Mouse (Mus musculus): ENCODE measurements around the gene Rnf220. TPM values are rescaled to one million over a fixed set of nuclear protein-coding genes. Genes with fewer than 3 reads are reported as not detected.

Rnf220 gene
- total and polyA plus RNA-seq, 2 experiments, result 13.3 to 31.0 TPM

DNA sequence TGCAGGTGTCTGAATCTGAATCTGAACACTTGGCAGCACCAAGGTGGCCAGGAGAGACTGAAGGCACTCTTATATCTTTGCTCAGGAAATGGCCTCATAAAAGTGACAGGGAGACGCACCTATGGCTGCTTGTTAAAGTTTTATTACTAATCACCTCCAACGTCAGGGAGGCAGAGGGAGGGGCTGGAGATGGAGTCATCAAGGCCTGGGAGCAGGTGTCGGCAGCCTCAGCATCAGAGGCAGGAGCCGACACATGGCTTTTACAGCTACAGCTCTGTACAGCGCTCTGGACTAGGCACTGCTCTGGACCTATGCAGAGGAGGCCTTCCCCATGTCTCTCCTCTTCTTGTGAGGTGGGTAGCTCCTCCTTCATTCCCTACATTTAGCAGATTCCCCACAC is 139.7 kb downstream of the Rnf220 start:
- 81% methylated on average over 5 of the region's 5 CpGs for WGBS
- TF ChIP-seq POLR2A (IDR thresholded peaks at IDR 0.05; ENCODE audit: extremely low read depth, insufficient read depth, low read length), result no peak
- no peak for TF ChIP-seq CTCF (IDR thresholded peaks at IDR 0.05; ENCODE audit: low read depth, low read length)
- no peak overlapping the region for H3K9ac ChIP-seq (ENCODE audit: low read depth, low read length)

DNA sequence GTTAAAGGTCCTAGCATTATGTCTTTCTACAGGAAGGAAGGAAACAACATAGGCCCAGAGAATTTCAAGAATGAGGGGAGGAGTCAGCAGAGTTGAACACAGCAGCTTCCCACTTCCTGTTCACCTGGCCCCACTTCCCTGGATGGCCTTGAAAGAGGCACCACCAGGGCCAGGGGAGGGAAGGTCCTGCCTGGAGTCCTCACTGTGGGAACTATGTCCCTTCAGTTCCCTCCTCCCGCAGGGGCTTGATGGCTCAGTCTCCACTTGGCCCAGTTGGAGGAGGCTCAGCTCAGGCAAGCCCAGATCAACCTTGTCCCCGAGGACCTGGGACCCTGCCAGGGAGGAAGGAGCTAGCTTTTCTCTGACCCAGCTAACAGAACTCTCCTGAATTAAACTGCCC is 140.6 kb downstream of the Rnf220 start:
- WGBS, result 44% methylated on average over 2 of the region's 2 CpGs
- TF ChIP-seq POLR2A (IDR thresholded peaks at IDR 0.05; ENCODE audit: extremely low read depth, insufficient read depth, low read length) (no peak), CTCF (IDR thresholded peaks at IDR 0.05; ENCODE audit: low read depth, low read length) (no peak)
- H3K27ac ChIP-seq (replicated peaks; ENCODE audit: insufficient read depth, low read depth, low read length), result no peak overlapping the region
- no peak for DNase-seq (ENCODE audit: extremely low read depth, low read depth, low spot score)
- H3K4me3 ChIP-seq (ENCODE audit: insufficient read depth, low read depth, low read length), result no peak overlapping the region
- H3K4me1 ChIP-seq (ENCODE audit: control insufficient read depth, insufficient read depth, low read length), result no peaks in the 10 kb centered on the region
- H3K27me3 ChIP-seq (ENCODE audit: control insufficient read depth, insufficient read depth, low read length), result no peaks in the 10 kb centered on the region
- no peaks in the 10 kb centered on the region for H3K36me3 ChIP-seq (ENCODE audit: control insufficient read depth, insufficient read depth, low read length)
- H3K79me2 ChIP-seq (ENCODE audit: control insufficient read depth, insufficient read depth, low read length), result no peaks in the 10 kb centered on the region
- H3K9ac ChIP-seq (ENCODE audit: low read depth, low read length), result no peak overlapping the region

More for the DNA sequence above, 139.7 kb downstream of the Rnf220 start:
- Histone ChIP-seq H3K79me2 (ENCODE audit: control insufficient read depth, insufficient read depth, low read length) (no peaks in the 10 kb centered on the region), H3K4me1 (ENCODE audit: control insufficient read depth, insufficient read depth, low read length) (no peaks in the 10 kb centered on the region), H3K27ac (replicated peaks; ENCODE audit: insufficient read depth, low read depth, low read length) (no peak overlapping the region), H3K4me3 (ENCODE audit: insufficient read depth, low read depth, low read length) (no peak overlapping the region), H3K36me3 (ENCODE audit: control insufficient read depth, insufficient read depth, low read length) (no peaks in the 10 kb centered on the region), H3K27me3 (ENCODE audit: control insufficient read depth, insufficient read depth, low read length) (no peaks in the 10 kb centered on the region)
- no peak for DNase-seq (ENCODE audit: extremely low read depth, low read depth, low spot score)

DNA sequence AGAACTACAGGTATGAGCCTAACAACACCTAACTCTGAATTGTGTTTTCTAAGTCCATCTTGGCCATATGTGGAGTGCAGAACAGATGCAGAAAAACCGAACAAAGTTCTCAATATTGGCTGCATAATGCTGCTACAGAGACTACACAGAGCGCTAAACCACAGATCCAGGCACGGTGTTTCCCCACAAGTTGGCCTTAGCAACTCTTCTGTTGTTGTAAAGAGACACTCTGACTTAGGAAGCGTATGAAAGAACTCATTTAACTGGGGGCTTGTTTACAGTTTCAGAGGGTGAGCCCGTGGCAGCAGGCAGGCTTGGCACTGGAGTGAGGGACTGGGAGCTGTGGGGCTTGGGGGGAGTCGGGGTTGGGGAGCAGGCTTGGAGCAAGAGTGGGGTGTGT is 142.2 kb downstream of the Rnf220 start:
- Histone ChIP-seq H3K79me2 (ENCODE audit: control insufficient read depth, insufficient read depth, low read length) (no peaks in the 10 kb centered on the region), H3K27ac (replicated peaks; ENCODE audit: insufficient read depth, low read depth, low read length) (no peak overlapping the region), H3K27me3 (ENCODE audit: control insufficient read depth, insufficient read depth, low read length) (no peaks in the 10 kb centered on the region), H3K4me3 (ENCODE audit: insufficient read depth, low read depth, low read length) (no peak overlapping the region), H3K9ac (ENCODE audit: low read depth, low read length) (no peak overlapping the region), H3K36me3 (ENCODE audit: control insufficient read depth, insufficient read depth, low read length) (no peaks in the 10 kb centered on the region), H3K4me1 (ENCODE audit: control insufficient read depth, insufficient read depth, low read length) (no peaks in the 10 kb centered on the region)
- TF ChIP-seq POLR2A (IDR thresholded peaks at IDR 0.05; ENCODE audit: extremely low read depth, insufficient read depth, low read length) (no peak), CTCF (IDR thresholded peaks at IDR 0.05; ENCODE audit: low read depth, low read length) (no peak)
- WGBS, result 93% methylated on average over 6 of the region's 6 CpGs
- no peak for DNase-seq (ENCODE audit: extremely low read depth, low read depth, low spot score)

DNA sequence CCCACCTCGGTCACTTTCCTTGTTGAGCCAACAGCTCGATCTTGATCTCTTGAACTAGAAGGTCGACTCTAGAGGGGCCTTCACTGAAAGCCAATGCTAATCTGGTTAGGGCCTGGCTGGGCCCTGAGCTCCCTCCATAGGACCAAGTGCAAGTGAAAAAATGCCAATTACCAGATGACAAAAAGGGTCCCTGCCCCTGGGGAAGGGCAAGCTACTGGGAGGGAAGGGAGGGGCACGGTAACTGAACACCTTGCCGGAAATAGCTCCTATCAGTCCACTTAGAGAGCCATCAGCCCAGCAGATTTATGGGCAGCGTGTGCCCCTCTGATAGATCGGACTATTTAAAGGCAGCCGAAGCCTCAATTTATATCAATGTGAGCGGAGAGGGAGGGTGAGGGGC is 143.9 kb downstream of the Rnf220 start:
- no peak for DNase-seq (ENCODE audit: extremely low read depth, low read depth, low spot score)
- Histone ChIP-seq H3K79me2 (ENCODE audit: control insufficient read depth, insufficient read depth, low read length) (no peaks in the 10 kb centered on the region), H3K27ac (replicated peaks; ENCODE audit: insufficient read depth, low read depth, low read length) (no peak overlapping the region), H3K4me3 (ENCODE audit: insufficient read depth, low read depth, low read length) (no peak overlapping the region), H3K9ac (ENCODE audit: low read depth, low read length) (no peak overlapping the region), H3K4me1 (ENCODE audit: control insufficient read depth, insufficient read depth, low read length) (no peaks in the 10 kb centered on the region), H3K36me3 (ENCODE audit: control insufficient read depth, insufficient read depth, low read length) (no peaks in the 10 kb centered on the region), H3K27me3 (ENCODE audit: control insufficient read depth, insufficient read depth, low read length) (no peaks in the 10 kb centered on the region)
- TF ChIP-seq CTCF (IDR thresholded peaks at IDR 0.05; ENCODE audit: low read depth, low read length), result no peak
- TF ChIP-seq POLR2A (IDR thresholded peaks at IDR 0.05; ENCODE audit: extremely low read depth, insufficient read depth, low read length), result no peak
- WGBS, result 89% methylated on average over 9 of the region's 9 CpGs

DNA sequence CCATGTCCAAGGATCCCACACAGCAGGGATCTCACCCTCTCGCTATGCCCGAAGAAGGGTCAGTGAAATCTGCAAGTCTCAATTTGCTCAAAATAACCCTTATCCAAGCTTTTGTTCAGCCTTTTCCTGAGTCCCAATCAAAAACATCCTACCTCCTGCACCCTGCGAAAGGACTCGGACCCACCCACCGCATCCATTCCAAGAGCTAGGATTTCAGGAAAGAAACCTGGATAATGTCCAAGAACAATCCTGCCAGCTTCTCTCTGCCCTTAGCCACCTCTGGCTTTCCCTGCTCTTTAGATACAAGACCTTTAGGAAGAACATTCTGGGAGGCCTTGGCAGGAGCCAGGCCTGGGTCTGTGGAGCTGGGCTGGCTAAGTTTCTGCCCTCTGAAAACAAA is 144.8 kb downstream of the Rnf220 start:
- H3K36me3 ChIP-seq (ENCODE audit: control insufficient read depth, insufficient read depth, low read length), result no peaks in the 10 kb centered on the region
- H3K79me2 ChIP-seq (ENCODE audit: control insufficient read depth, insufficient read depth, low read length), result no peaks in the 10 kb centered on the region
- no peak overlapping the region for H3K9ac ChIP-seq (ENCODE audit: low read depth, low read length)
- WGBS, result 72% methylated on average over 5 of the region's 5 CpGs
- DNase-seq (ENCODE audit: extremely low read depth, low read depth, low spot score), result no peak
- H3K27ac ChIP-seq (replicated peaks; ENCODE audit: insufficient read depth, low read depth, low read length), result no peak overlapping the region; the same call in 1 of the 2 replicates
- TF ChIP-seq POLR2A (IDR thresholded peaks at IDR 0.05; ENCODE audit: extremely low read depth, insufficient read depth, low read length), result no peak
- H3K27me3 ChIP-seq (ENCODE audit: control insufficient read depth, insufficient read depth, low read length), result no peaks in the 10 kb centered on the region
- no peaks in the 10 kb centered on the region for H3K4me1 ChIP-seq (ENCODE audit: control insufficient read depth, insufficient read depth, low read length)
- H3K4me3 ChIP-seq (ENCODE audit: insufficient read depth, low read depth, low read length), result no peak overlapping the region

DNA sequence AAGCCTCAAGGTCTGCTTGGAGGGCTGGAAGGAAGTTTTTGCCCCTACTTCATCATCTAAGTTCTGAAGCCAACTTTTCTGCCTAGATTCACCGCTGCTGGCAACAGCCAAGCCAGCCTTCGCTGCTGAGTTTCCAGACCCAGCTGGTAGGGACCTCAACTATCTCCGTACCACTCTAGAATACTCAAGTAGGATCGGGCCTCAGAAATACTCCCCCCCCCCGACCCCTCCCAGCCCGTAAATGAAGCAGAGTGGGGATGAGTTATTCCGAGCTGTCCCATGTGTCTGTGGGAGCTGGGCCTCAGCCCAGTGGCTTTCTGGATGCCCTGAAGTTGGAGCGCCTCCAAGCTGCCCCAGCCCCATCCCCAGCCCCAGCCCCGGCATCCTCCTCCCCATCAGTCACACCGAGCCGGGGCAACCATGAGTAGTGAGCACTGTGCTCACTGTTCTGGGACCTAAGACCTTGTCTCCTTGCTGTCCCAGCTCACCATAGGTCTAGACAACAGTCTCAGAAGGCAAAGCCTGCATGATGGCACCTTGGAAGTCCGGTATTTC is 146.6 kb downstream of the Rnf220 start:
- H3K79me2 ChIP-seq (ENCODE audit: control insufficient read depth, insufficient read depth, low read length), result no peaks in the 10 kb centered on the region
- TF ChIP-seq POLR2A (IDR thresholded peaks at IDR 0.05; ENCODE audit: extremely low read depth, insufficient read depth, low read length), result no peak
- no peak for TF ChIP-seq CTCF (IDR thresholded peaks at IDR 0.05; ENCODE audit: low read depth, low read length)
- 90% methylated on average over 12 of the region's 12 CpGs for WGBS

More for the DNA sequence above, 146.6 kb downstream of the Rnf220 start:
- no peak for DNase-seq (ENCODE audit: extremely low read depth, low read depth, low spot score)
- no peak overlapping the region for H3K27ac ChIP-seq (replicated peaks; ENCODE audit: insufficient read depth, low read depth, low read length)
- H3K27me3 ChIP-seq (ENCODE audit: control insufficient read depth, insufficient read depth, low read length), result no peaks in the 10 kb centered on the region
- H3K4me3 ChIP-seq (ENCODE audit: insufficient read depth, low read depth, low read length), result no peak overlapping the region
- no peaks in the 10 kb centered on the region for H3K36me3 ChIP-seq (ENCODE audit: control insufficient read depth, insufficient read depth, low read length)
- H3K9ac ChIP-seq (ENCODE audit: low read depth, low read length), result no peak overlapping the region
- no peaks in the 10 kb centered on the region for H3K4me1 ChIP-seq (ENCODE audit: control insufficient read depth, insufficient read depth, low read length)

All from liver, adult 2 months (tissue).